Mouse (Mus musculus): ENCODE measurements around the gene Sc5d. TPM values are rescaled to one million over a fixed set of nuclear protein-coding genes. Genes with fewer than 3 reads are reported as not detected.

Gene Sc5d
- polyA plus RNA-seq, 1 experiment, result 23.3 TPM

- no peak overlapping the region for H3K4me3 ChIP-seq (ENCODE audit: control insufficient read depth, low read depth, low read length)
- H3K4me1 ChIP-seq (ENCODE audit: control insufficient read depth, insufficient read depth, low read length), result no peaks in the 10 kb centered on the region
- H3K27ac ChIP-seq (ENCODE audit: control insufficient read depth, insufficient read depth, low read depth, low read length), result no peak overlapping the region
- TF ChIP-seq CTCF (IDR thresholded peaks at IDR 0.05; ENCODE audit: control insufficient read depth, insufficient read depth, insufficient replicate concordance, low read depth, low read length) (no peak), POLR2A (IDR thresholded peaks at IDR 0.05; ENCODE audit: control insufficient read depth, low read depth, low read length) (no peak)
- H3K27me3 ChIP-seq (ENCODE audit: control insufficient read depth, insufficient read depth, low read length), result no peaks in the 10 kb centered on the region
- H3K36me3 ChIP-seq (ENCODE audit: control insufficient read depth, insufficient read depth, low read length), result no peaks in the 10 kb centered on the region
These were observed 29.0 kb upstream of the Sc5d start for GRCm38 (mm10) chr9:42293051-42293450.

- TF ChIP-seq CTCF (IDR thresholded peaks at IDR 0.05; ENCODE audit: control insufficient read depth, insufficient read depth, insufficient replicate concordance, low read depth, low read length) (no peak), POLR2A (IDR thresholded peaks at IDR 0.05; ENCODE audit: control insufficient read depth, low read depth, low read length) (no peak)
- Histone ChIP-seq H3K27me3 (ENCODE audit: control insufficient read depth, insufficient read depth, low read length) (no peaks in the 10 kb centered on the region), H3K4me3 (ENCODE audit: control insufficient read depth, low read depth, low read length) (no peak overlapping the region), H3K4me1 (ENCODE audit: control insufficient read depth, insufficient read depth, low read length) (no peaks in the 10 kb centered on the region; the same call in 1 of the 2 replicates), H3K36me3 (ENCODE audit: control insufficient read depth, insufficient read depth, low read length) (no peaks in the 10 kb centered on the region), H3K27ac (ENCODE audit: control insufficient read depth, insufficient read depth, low read depth, low read length) (no peak overlapping the region)
These were observed 15.6 kb upstream of the Sc5d start for GRCm38 (mm10) chr9:42279676-42280075.

GRCm38 (mm10) chr9:42278046-42278445 lies 14.0 kb upstream of the Sc5d start:
- H3K36me3 ChIP-seq (ENCODE audit: control insufficient read depth, insufficient read depth, low read length), result no peaks in the 10 kb centered on the region
- H3K27ac ChIP-seq (ENCODE audit: control insufficient read depth, insufficient read depth, low read depth, low read length), result no peak overlapping the region
- no peak overlapping the region for H3K4me3 ChIP-seq (ENCODE audit: control insufficient read depth, low read depth, low read length)
- H3K4me1 ChIP-seq (ENCODE audit: control insufficient read depth, insufficient read depth, low read length), result no peaks in the 10 kb centered on the region; the same call in 1 of the 2 replicates
- H3K27me3 ChIP-seq (ENCODE audit: control insufficient read depth, insufficient read depth, low read length), result no peaks in the 10 kb centered on the region
- TF ChIP-seq POLR2A (IDR thresholded peaks at IDR 0.05; ENCODE audit: control insufficient read depth, low read depth, low read length), result no peak

- H3K27me3 ChIP-seq (ENCODE audit: control insufficient read depth, insufficient read depth, low read length), result no peaks in the 10 kb centered on the region
- TF ChIP-seq POLR2A (IDR thresholded peaks at IDR 0.05; ENCODE audit: control insufficient read depth, low read depth, low read length) (no peak), CTCF (IDR thresholded peaks at IDR 0.05; ENCODE audit: control insufficient read depth, insufficient read depth, insufficient replicate concordance, low read depth, low read length) (no peak)
- H3K4me1 ChIP-seq (ENCODE audit: control insufficient read depth, insufficient read depth, low read length), result no peaks in the 10 kb centered on the region; the same call in 1 of the 2 replicates
- no peaks in the 10 kb centered on the region for H3K36me3 ChIP-seq (ENCODE audit: control insufficient read depth, insufficient read depth, low read length)
- no peak overlapping the region for H3K4me3 ChIP-seq (ENCODE audit: control insufficient read depth, low read depth, low read length)
- H3K27ac ChIP-seq (ENCODE audit: control insufficient read depth, insufficient read depth, low read depth, low read length), result no peak overlapping the region
These were observed 13.6 kb upstream of the Sc5d start for GRCm38 (mm10) chr9:42277606-42278005.

- no peak overlapping the region for H3K4me3 ChIP-seq (ENCODE audit: control insufficient read depth, low read depth, low read length)
- H3K4me1 ChIP-seq (ENCODE audit: control insufficient read depth, insufficient read depth, low read length), result no peaks in the 10 kb centered on the region; the same call in 1 of the 2 replicates
- H3K27ac ChIP-seq (ENCODE audit: control insufficient read depth, insufficient read depth, low read depth, low read length), result no peak overlapping the region
- TF ChIP-seq POLR2A (IDR thresholded peaks at IDR 0.05; ENCODE audit: control insufficient read depth, low read depth, low read length) (no peak), CTCF (IDR thresholded peaks at IDR 0.05; ENCODE audit: control insufficient read depth, insufficient read depth, insufficient replicate concordance, low read depth, low read length) (no peak)
- no peaks in the 10 kb centered on the region for H3K36me3 ChIP-seq (ENCODE audit: control insufficient read depth, insufficient read depth, low read length)
- no peaks in the 10 kb centered on the region for H3K27me3 ChIP-seq (ENCODE audit: control insufficient read depth, insufficient read depth, low read length)
These were observed 13.1 kb upstream of the Sc5d start for GRCm38 (mm10) chr9:42277162-42277561.

- Histone ChIP-seq H3K4me3 (ENCODE audit: control insufficient read depth, low read depth, low read length) (no peak overlapping the region), H3K36me3 (ENCODE audit: control insufficient read depth, insufficient read depth, low read length) (no peaks in the 10 kb centered on the region), H3K4me1 (ENCODE audit: control insufficient read depth, insufficient read depth, low read length) (no peaks in the 10 kb centered on the region; the same call in 1 of the 2 replicates), H3K27ac (ENCODE audit: control insufficient read depth, insufficient read depth, low read depth, low read length) (no peak overlapping the region), H3K27me3 (ENCODE audit: control insufficient read depth, insufficient read depth, low read length) (no peaks in the 10 kb centered on the region)
- TF ChIP-seq CTCF (IDR thresholded peaks at IDR 0.05; ENCODE audit: control insufficient read depth, insufficient read depth, insufficient replicate concordance, low read depth, low read length) (no peak), POLR2A (IDR thresholded peaks at IDR 0.05; ENCODE audit: control insufficient read depth, low read depth, low read length) (no peak)
These were observed 11.7 kb upstream of the Sc5d start for GRCm38 (mm10) chr9:42275761-42276145.

GRCm38 (mm10) chr9:42275027-42275760 lies 11.1 kb upstream of the Sc5d start:
- TF ChIP-seq POLR2A (IDR thresholded peaks at IDR 0.05; ENCODE audit: control insufficient read depth, low read depth, low read length) (no peak), CTCF (IDR thresholded peaks at IDR 0.05; ENCODE audit: control insufficient read depth, insufficient read depth, insufficient replicate concordance, low read depth, low read length) (no peak)
- H3K27me3 ChIP-seq (ENCODE audit: control insufficient read depth, insufficient read depth, low read length), result no peaks in the 10 kb centered on the region
- no peak overlapping the region for H3K27ac ChIP-seq (ENCODE audit: control insufficient read depth, insufficient read depth, low read depth, low read length)

More at GRCm38 (mm10) chr9:42275027-42275760, 11.1 kb upstream of the Sc5d start:
- Histone ChIP-seq H3K4me3 (ENCODE audit: control insufficient read depth, low read depth, low read length) (no peak overlapping the region), H3K36me3 (ENCODE audit: control insufficient read depth, insufficient read depth, low read length) (no peaks in the 10 kb centered on the region), H3K4me1 (ENCODE audit: control insufficient read depth, insufficient read depth, low read length) (no peaks in the 10 kb centered on the region; the same call in 1 of the 2 replicates)

Data from testis, adult 2 months (tissue).